Mouse (Mus musculus) liver, postnatal 0 days (tissue): ENCODE measurements around the gene Glis2. TPM values are rescaled to one million over a fixed set of nuclear protein-coding genes. Genes with fewer than 3 reads are reported as not detected.

Source experiments
- ATAC-seq: fragments of 200-750 bp; cut with Nextera tagmentation; 2 replicates; pipeline ENCODE4 v1.8.0; 2017; ENCODE audit warnings: mild to moderate bottlenecking, moderate library complexity
- DNase-seq: peaks from one replicate; pipeline ENCODE4 v3.0.0-alpha.2; 2016
- H3K27ac ChIP-seq: fragments of 300-500 bp; sonication (generic); 2 replicates; pipeline ENCODE4 v1.5.1; 2014; ENCODE audit warnings: antibody characterized with exemption, moderate library complexity, mild to moderate bottlenecking, low read depth
- H3K27me3 ChIP-seq: fragments of 300-500 bp; sonication (generic); 2 replicates; pipeline ENCODE4 v1.6.1; 2014; ENCODE audit warnings: low read length, control low read depth, mixed read lengths; ENCODE audit not compliant: insufficient read depth
- H3K36me3 ChIP-seq: fragments of 300-500 bp; sonication (generic); replicated peaks from 2 replicates; pipeline ENCODE4 v1.6.1; 2014; ENCODE audit warnings: mild to moderate bottlenecking, control low read depth, low read length, moderate library complexity, mixed read lengths; ENCODE audit not compliant: insufficient read depth
- H3K4me1 ChIP-seq: fragments of 300-500 bp; sonication (generic); 2 replicates; pipeline ENCODE4 v1.6.1; 2014; ENCODE audit warnings: antibody characterized with exemption, mild to moderate bottlenecking, control low read depth; ENCODE audit not compliant: insufficient read depth
- H3K4me2 ChIP-seq: fragments of 300-500 bp; sonication (generic); 2 replicates; pipeline ENCODE4 v1.6.1; 2014; ENCODE audit warnings: low read depth, mild to moderate bottlenecking, low read length, moderate library complexity, mixed read lengths
- H3K4me3 ChIP-seq: fragments of 300-500 bp; sonication (generic); 2 replicates; pipeline ENCODE4 v1.5.1; 2014; ENCODE audit warnings: low read depth, low read length
- H3K9ac ChIP-seq: fragments of 300-500 bp; sonication (generic); replicated peaks from 2 replicates; pipeline ENCODE4 v1.6.1; 2014; ENCODE audit warnings: mild to moderate bottlenecking, moderate library complexity
- H3K9me3 ChIP-seq: fragments of 300-500 bp; sonication (generic); 2 replicates; pipeline ENCODE4 v1.6.1; 2016; ENCODE audit warnings: mild to moderate bottlenecking, control low read depth, low read length, mixed read lengths
- CTCF ChIP-seq: sonication (generic); IDR thresholded peaks from 2 replicates; pipeline ENCODE4 v1.5.1; 2016; ENCODE audit warnings: antibody characterized with exemption, low read depth
- EP300 ChIP-seq: IDR thresholded peaks from 2 replicates; pipeline ENCODE4 v1.6.1; 2016; ENCODE audit warnings: antibody characterized with exemption, low read depth, mild to moderate bottlenecking
- WGBS: fragments of 180-500 bp; shearing (Covaris S2); extraction: QIAGEN DNeasy Blood & Tissue Kit; methylation state at CpG from one replicate; pipeline ENCODE4 v1.1.7; 2014; ENCODE audit not compliant: insufficient replicate concordance; 5-methylcytosine and 5-hydroxymethylcytosine counted together
- polyA plus RNA-seq: library from polyadenylated mRNA; unstranded; fragments of >200 nt; fragmentation: Nextera tagmentation; extraction: Ambion mirVana; gene quantifications from 2 replicates; pipeline ENCODE4 v1.2.1, GENCODE M21; 2015

The Glis2 gene
- polyA plus RNA-seq, 1 experiment from 2014 or later, result 1.7 TPM

DNA sequence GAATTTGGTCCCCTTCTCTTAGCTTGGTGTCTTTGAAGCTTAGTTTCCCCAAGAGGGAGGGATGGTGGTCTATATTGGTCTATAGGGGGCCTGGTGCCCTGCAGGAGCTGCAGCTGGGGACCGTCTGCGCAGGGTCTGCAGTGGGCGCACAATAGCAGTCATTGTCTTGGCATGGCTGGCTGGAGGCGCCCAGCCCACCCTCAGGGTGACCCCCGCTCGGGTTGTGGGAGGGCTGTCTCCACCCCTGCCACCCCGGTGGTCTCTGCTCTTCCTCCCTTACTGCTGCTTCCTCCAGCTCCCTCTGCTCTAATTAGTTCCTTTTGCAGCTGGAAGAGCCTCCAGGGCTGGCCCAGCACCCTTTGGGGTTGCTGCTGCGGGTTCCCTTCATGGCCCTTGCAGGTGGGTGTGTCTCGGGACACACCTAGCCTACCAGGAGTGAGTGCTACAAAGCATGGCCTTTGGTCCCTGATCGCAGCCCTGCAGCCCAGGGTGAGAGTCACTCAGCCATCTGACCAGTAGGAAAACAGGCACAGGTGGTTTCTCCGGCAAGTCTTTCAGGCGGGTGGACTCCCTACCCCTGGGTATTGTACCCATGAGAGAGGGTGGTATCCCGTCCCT lies 11.1 kb downstream of the Glis2 start:
- Histone ChIP-seq H3K4me3 (no peak overlapping the region), H3K4me2 (no peak overlapping the region), H3K36me3 (no peaks in the 10 kb centered on the region), H3K27me3 (no peaks in the 10 kb centered on the region), H3K9me3 (no peaks in the 10 kb centered on the region), H3K4me1 (peaks cover 36% of the 10 kb centered on the region), H3K9ac (no peak overlapping the region), H3K27ac (no peak overlapping the region)
- DNase-seq, result no peak
- 57% methylated on average over 12 of the region's 13 CpGs for WGBS
- TF ChIP-seq CTCF, result no peak
- no peak for ATAC-seq

DNA sequence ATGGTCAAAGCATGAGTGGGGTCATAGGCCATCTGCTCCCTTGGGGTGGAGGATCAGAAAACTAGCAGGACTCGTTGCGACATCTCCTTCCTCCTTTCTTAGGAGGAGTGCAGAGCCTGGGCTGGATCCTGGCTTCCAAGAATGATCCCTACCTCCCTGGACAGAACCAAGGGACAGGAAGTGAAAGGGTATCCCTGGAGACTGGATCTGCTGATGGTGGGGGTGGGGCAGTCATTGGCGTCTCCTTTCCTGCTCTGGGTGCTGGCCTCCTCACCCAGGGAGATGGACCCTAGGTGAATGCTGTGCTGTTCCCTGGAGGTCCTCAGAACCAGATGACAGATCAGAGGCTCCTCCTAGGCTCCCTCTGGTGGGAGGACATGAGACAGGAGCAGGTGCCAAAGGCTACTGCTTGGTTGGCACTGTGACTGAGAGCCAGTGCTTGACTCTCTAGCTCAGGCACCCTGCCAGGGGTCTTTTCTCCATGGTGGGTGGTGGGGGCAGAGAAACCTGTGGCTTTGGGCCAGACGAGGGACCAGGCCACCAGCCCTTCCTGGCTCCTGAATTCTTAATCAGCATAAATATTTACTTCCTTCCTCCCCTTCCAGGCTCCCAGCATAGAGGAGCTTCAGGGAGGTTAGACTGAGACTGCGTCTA lies 12.0 kb downstream of the Glis2 start:
- Histone ChIP-seq H3K27ac (0 out of 2 replicates have a peak overlapping the region, but pooled peaks have one; percentile 3), H3K4me1 (peaks cover 36% of the 10 kb centered on the region), H3K9me3 (no peaks in the 10 kb centered on the region), H3K9ac (no peak overlapping the region), H3K4me2 (no peak overlapping the region), H3K36me3 (0 out of 2 replicates have a peak, but pooled peaks cover 4% of the 10 kb centered on the region), H3K4me3 (no peak overlapping the region), H3K27me3 (no peaks in the 10 kb centered on the region)
- TF ChIP-seq EP300 (no peak), CTCF (peak; percentile 69)
- WGBS, result 19% methylated on average over 5 of the region's 5 CpGs
- peak; percentile 53 for DNase-seq
- ATAC-seq, result no peak

DNA sequence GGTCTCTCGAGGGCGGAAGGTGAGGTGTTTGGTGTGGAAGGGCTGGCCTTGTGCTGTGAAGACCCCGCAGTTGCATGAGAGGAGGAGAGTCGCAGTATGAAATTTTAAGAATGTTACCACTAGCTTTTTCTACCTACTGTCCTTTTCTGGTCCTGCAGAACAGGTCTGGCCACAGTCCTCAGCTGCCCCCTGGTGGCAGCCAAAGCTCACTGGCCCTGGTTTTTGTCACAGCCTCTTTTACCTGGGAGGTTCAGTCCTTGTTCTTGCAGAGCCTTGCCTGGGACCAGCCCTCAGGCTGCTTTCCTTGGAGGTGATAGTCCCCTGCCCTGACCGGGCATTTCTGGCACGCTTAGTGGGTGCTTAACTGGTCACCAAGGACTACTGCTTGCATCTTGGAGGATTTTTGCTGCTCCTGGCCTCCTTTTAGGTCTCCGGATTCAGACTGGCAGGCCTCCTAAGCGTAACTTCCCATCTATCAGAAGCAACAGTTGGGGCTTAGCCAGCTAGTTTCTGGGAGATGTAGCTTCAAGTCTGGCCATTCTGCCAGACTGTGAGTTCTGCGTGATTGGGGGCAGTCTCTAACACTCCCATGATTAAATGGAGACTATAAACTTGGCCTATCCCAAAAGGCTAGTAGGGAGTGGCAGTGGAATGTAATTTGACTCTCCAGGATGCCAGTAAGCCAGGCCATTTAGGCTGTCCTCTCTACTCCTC lies 13.5 kb downstream of the Glis2 start:
- DNase-seq (peak; percentile 88), ATAC-seq (peak; percentile 71)
- Histone ChIP-seq H3K36me3 (peaks cover 4% of the 10 kb centered on the region; the same call in 1 of the 2 replicates), H3K27me3 (no peaks in the 10 kb centered on the region), H3K27ac (no peak overlapping the region), H3K4me1 (peaks cover 26% of the 10 kb centered on the region), H3K9ac (no peak overlapping the region), H3K4me3 (no peak overlapping the region), H3K9me3 (no peaks in the 10 kb centered on the region), H3K4me2 (no peak overlapping the region)
- 51% methylated on average over 9 of the region's 9 CpGs for WGBS
- TF ChIP-seq EP300 (no peak), CTCF (peak; percentile 98)

DNA sequence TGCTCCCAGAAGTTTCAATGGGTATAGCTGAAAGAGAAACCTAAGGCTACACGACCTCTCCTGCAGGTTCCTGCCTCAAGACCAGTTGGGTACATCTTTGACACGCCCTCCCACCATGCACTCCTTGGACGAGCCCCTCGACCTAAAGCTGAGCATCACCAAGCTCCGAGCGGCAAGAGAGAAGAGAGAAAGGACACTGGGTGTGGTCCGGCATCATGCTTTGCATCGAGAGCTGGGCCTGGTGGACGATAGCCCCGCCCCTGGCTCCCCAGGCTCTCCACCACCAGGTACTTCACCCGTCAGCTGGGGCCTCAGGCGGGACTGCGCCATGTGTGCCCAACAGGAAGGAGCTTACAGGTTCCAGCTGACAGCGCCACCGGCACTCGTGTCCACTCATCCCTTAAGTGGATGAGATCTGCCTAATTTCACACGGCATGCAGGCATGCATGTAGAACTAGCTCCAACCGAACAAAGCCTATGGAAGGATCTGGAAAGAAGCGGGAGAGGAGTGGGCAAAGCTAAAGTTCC lies 14.1 kb downstream of the Glis2 start:
- no peak overlapping the region for H3K4me3 ChIP-seq
- H3K36me3 ChIP-seq, result peaks cover 8% of the 10 kb centered on the region; the same call in 1 of the 2 replicates
- peaks cover 22% of the 10 kb centered on the region for H3K4me1 ChIP-seq
- no peak for ATAC-seq
- no peaks in the 10 kb centered on the region for H3K27me3 ChIP-seq
- WGBS, result 79% methylated on average over 19 of the region's 19 CpGs
- H3K9ac ChIP-seq, result no peak overlapping the region
- DNase-seq, result no peak
- H3K9me3 ChIP-seq, result no peaks in the 10 kb centered on the region
- H3K27ac ChIP-seq, result no peak overlapping the region
- no peak overlapping the region for H3K4me2 ChIP-seq
- TF ChIP-seq EP300 (no peak), CTCF (no peak)

DNA sequence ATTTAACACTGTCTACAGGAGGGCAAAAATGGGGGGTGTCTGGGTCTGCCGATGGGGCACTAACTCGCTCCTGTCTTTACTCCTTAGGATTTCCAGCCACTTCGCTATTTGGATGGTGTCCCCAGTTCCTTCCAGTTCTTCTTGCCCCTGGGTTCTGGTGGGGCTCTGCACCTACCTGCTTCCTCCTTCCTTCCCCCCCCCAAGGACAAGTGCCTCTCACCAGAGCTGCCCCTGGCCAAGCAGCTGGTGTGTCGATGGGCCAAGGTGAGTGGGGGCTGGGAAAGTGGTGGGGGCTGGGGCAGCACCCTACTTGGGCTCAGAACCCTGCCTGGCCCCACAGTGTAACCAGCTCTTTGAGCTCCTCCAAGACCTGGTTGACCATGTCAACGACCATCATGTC lies 16.7 kb downstream of the Glis2 start:
- DNase-seq (no peak), ATAC-seq (no peak)
- Histone ChIP-seq H3K4me2 (no peak overlapping the region), H3K9ac (no peak overlapping the region), H3K9me3 (no peaks in the 10 kb centered on the region), H3K27me3 (no peaks in the 10 kb centered on the region), H3K4me3 (no peak overlapping the region), H3K36me3 (peaks cover 20% of the 10 kb centered on the region), H3K27ac (no peak overlapping the region), H3K4me1 (peaks cover 11% of the 10 kb centered on the region)
- TF ChIP-seq CTCF, result no peak
- no peak for TF ChIP-seq EP300
- 78% methylated on average over 5 of the region's 5 CpGs for WGBS

DNA sequence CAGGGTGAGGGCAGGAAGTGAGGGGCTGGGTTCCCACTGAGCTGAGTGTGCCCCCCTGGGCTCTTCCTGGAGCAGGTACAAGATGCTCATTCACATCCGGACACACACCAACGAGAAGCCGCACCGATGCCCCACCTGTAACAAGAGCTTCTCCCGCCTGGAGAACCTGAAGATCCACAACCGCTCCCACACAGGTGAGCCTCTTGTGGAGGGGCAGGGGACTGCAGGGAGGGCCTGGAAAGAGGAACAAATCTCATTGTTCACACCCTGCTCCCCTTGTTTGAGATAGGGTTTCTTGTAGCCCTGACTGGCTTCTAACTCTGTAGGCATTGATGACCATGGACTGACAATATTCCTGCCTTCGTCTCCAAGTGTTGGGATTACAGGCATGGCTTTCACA lies 17.2 kb downstream of the Glis2 start:
- DNase-seq (no peak), ATAC-seq (no peak)
- Histone ChIP-seq H3K9ac (no peak overlapping the region), H3K27ac (no peak overlapping the region), H3K4me2 (no peak overlapping the region), H3K4me1 (peaks cover 6% of the 10 kb centered on the region), H3K4me3 (no peak overlapping the region), H3K36me3 (peaks cover 24% of the 10 kb centered on the region), H3K9me3 (no peaks in the 10 kb centered on the region), H3K27me3 (no peaks in the 10 kb centered on the region)
- peak; percentile 17; the same call in 1 of the 2 replicates for TF ChIP-seq CTCF
- no peak for TF ChIP-seq EP300
- 89% methylated on average over 7 of the region's 7 CpGs for WGBS
